Mouse (Mus musculus) lung, postnatal 4 days (tissue): ENCODE data around the gene Actn2.

Source experiments
- DNase-seq, 2 experiments: peaks; one replicate each; pipeline ENCODE4 v3.0.0; 2021

The Actn2 gene

DNA sequence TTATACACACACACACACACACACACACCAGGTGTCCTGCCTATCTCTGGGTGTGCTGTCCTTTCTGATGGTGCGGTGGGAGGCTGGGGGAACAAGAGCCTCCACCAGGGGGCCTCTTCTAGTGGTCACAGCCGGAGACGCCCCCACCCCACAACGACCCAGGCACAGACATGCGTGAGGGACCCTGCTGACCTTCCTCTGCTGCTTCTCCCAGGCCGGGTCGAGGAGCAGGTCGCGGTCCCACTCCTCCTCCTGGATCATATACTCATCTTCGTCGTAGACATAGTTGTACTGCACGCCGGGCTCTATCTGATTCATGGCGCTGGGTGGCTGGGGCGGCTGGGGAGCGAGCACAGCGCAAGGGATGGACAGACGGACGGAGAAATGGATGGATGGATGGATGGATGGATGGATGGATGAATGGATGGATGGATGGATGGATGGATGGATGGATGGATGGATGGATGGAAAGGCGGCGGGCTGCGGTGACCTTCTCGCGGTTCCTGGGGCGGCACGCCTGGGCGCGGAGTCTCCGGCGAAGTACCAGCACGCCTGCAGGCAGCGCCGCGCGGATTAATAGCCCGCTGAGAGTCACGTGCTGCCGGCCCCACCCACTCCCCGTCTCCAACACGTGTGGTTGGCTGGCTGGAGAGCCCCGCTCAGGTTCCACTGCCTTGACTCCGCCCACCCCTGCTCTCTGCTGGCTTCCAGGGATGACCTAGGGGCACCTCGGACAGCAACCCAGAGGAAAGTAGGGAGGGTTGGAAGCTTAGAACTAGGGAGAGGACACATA lies at the start of gene Actn2:
Actn2 (minus strand) TSS at position 578 of the 793 bp plus-strand sequence.
- peak; percentile 71 to 80 for DNase-seq

DNA sequence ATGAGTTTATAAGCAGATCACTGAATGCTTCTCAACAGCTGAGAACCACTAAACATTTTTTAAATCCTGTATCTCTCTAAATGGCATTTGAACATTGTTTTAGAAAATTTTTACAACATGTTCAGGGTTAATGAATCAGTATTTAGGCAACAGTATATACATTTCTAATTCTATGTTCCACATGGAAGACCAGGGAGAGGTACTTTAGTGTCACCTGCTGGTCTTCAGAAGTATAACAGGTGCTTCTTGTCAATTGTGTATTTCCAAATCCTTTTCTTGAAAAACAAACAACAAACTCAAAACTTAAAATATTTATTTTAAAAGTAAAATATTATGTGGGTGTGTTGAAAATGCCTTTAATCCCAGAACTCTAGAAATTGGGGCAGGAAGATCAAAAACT lies 45.7 kb upstream of the Actn2 start:
- DNase-seq, result no peak

DNA sequence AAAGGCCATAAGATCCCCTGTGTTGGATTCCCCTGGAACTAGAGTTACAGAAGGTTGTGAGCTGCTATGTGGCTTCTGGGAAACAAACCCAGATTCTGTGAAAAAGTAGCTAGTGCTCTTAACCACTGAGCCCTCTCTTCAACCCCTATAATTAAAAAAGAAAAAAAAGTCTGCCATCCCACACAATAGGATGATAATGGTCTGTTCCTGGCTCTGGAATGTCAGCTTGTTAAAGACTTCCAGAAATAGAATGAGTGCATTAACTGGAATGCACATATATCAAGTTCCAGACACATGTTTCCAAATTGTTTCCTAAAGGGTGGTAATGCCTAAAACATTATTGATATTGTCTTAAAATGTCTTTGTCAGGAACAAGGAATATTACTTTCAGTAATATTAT lies 44.2 kb upstream of the Actn2 start:
- no peak for DNase-seq

- no peak for DNase-seq
Measured at GRCm38 (mm10) chr13:12376778-12377177, 36.2 kb upstream of the Actn2 start.

DNA sequence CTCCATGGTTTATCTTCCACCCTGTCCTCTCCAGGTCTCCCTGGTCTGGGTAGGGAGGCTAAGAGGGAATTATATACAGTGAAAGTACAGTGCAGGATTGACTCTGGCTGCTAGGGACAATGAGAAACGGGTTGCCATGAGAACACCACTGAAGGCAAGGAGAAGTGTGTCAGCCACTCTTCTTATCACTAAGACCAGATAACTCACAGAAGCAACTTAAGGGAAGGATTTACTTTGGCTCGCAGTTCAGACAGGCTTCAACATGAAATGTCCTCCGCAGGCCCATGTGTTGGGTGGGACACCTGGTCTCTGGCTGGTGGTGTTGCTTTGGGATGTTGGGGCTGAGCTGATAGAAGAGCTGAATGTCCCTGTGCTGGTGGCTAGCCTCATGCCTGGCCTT lies 32.2 kb upstream of the Actn2 start:
- no peak for DNase-seq

DNA sequence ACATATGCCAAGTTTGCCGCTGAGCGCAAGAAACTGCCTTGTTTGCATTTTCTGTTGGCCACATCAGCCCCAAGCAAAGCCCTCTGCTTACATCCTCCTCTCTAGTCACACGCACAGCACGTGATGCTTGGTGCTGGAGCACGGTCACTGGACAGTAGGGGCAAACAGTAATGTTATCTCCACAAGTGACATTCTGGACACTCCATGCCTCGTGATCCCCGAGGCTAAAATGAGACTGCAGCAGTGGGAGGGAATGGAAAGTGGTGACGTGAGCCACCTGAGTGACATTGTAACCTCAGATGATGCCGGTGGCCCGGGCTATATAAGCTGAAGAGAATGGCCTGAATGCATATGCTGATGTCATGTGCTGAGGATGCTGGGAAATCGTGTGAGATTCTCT lies 29.4 kb upstream of the Actn2 start:
- DNase-seq, result peak in 1 of 2 experiments; percentile 20

DNA sequence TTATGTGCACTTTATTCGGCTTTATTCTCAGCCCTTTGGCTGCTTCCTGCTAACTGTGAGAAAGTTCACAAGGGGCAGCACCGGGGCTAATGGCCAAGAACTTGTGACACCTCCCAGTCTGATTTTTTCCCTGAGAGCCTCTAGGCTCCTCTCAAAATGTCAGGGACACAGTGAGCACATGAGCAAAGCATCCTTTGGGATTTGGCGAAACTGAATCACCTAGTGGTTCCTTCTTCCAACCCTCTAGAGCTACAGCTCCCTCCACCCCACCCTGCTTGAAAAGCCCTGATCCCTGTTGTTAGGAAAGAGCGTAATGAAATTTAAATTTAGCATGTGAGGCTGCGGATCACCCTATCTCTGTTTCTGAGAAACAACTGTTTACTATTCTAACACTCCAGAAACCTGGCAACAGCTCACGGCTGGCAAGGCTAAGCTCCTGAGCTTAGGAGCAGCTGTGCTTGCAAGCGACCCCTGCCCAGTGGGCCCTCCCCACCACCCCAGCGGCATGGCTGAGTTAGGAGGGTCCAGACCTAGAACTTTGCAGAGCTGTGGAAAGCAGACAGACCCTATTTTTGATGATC lies 28.6 kb upstream of the Actn2 start:
- DNase-seq, result peak in 1 of 2 experiments; percentile 28

GRCm38 (mm10) chr13:12361486-12361885 lies 20.9 kb upstream of the Actn2 start:
- DNase-seq, result no peak

- no peak for DNase-seq
Measured at GRCm38 (mm10) chr13:12357554-12357953, 17.0 kb upstream of the Actn2 start.

DNA sequence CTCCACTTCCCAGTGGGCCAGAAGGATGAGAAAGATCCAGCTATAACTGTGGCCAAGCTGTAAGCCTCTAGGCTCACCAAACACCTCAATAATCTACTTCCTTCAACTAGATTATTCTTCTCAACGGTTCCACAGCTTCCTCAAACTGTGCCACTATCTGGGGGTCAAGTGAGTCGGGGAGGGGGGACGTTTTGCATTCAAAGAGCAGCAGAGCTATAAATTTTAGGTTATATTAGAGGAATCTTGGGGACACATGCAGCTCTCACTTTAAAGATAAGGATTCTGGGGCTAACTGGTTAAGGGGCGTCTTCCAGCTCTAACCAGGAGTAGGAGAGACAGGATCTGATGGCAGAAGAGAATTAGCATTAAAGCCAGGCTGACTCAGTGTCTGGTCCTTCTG lies 15.6 kb upstream of the Actn2 start:
- no peak for DNase-seq

DNA sequence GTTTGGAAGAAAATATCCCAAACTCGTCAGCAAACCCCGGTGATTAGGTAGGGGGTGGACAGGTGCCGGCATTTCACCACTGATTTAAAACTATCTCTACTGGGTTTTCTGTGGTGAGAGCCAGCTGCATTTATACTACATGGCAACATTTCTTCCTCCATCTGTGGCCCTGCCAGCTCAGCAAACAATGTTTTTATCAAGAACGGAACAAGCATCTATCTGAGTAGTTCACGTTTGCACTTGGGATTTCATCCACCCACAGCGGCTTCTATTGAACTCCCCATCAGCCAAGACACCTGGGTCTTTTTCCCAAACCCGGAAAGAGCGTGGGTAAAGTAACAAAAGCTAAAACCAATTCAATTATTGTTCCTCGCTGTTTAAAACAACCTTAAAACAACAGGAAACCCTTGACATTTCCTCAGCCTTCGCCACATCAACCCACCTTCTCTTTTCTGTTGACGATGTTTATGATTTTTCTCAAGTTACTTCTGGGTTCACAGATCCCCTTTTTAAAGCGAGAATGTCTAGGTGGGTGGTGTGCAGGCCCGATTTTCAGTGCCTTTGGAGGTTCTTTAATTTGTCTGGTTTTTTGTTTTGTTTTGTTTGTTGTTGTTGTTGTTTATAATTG lies 8.8 kb upstream of the Actn2 start:
- no peak for DNase-seq

GRCm38 (mm10) chr13:12346837-12347236 lies 6.3 kb upstream of the Actn2 start:
- no peak for DNase-seq

GRCm38 (mm10) chr13:12341447-12341846 lies 887 bp upstream of the Actn2 start:
- DNase-seq, result no peak

- DNase-seq, result no peak
Measured at GRCm38 (mm10) chr13:12339446-12339845, 1.1 kb downstream of the Actn2 start.

DNA sequence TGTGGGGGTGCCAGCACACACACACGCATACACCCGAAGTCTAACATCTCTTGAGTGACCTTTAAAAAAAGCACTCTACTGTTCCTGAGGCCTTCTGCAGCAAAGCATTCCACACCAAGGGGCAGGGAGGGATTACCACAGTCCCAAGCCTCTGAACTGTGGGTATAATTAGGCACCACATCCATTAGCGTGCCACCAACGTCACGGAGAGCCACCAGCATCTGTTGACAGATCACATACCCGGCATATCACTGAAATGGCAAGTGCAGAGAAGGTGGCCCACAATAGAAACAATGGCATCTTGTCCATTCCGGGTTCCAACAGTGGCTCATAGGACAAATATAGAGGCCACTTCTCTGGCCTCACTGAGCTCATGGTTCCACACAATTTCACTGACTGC lies 2.8 kb downstream of the Actn2 start:
- no peak for DNase-seq

DNA sequence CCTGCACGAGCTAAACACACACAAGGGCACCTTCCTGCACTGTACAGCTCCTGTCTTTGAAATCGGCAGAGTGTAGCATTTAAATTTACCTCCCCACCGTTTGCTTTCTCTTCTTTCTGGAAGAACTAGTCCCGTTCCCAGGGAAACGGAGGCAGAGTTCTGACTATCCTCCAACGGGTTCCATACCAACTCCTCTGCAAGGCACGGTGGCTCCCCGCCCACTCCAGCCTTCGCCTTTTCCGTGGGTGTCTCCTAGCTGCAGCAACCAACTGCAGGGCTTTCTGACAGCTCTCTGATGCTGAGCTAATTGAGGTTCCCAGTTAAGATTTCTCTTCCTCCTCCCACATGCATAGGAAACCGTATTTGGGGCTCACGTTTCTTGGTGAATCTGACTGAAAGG lies 6.5 kb downstream of the Actn2 start:
- DNase-seq, result no peak

- DNase-seq, result no peak
Measured at GRCm38 (mm10) chr13:12331528-12331927, 9.0 kb downstream of the Actn2 start.

DNA sequence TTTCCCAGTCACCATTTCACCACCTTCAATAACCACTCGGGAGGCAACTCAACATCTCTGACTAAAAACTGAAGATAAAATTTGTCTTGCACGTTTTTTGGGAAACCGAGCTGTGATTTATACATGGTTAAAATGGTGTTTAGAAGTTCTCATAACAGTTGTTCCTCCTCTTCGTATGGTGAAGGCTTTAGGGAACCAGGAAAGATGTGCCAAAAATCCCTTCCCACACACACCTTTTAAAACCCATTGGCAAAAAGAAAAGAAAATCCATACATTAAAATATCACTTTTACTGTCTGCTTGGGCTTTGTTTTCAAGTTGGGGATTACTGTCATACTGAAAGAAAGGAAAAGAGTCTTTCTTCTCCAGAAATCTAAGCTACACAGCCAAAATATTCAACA lies 12.2 kb downstream of the Actn2 start:
- no peak for DNase-seq

GRCm38 (mm10) chr13:12327577-12327976 lies 13.0 kb downstream of the Actn2 start:
- no peak for DNase-seq

DNA sequence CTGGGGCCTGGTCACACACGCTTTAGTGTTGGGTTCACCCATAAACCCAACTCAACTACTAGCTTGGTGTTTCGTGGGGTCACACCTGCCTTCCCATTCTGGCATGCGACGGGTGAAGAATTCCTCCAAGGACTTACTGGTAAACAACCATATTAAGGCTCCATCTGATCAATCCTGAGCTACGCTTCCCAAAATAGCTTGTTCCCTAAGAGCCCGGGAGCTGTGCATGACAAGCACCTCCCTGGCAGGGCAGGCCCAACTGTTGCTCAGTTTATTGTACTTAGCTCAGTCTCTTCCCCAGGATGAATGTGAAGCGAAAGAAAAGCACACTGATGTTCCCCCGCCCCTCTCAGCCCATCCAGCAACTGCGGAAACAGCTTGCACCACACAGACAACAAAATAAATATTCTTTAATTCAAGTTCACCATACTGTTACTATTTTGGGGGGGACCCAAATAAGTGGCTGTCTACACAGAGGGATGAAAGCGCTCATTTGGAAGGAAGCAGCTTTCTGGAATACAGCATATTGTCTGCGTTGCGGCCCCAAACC lies 17.4 kb downstream of the Actn2 start:
- no peak for DNase-seq

DNA sequence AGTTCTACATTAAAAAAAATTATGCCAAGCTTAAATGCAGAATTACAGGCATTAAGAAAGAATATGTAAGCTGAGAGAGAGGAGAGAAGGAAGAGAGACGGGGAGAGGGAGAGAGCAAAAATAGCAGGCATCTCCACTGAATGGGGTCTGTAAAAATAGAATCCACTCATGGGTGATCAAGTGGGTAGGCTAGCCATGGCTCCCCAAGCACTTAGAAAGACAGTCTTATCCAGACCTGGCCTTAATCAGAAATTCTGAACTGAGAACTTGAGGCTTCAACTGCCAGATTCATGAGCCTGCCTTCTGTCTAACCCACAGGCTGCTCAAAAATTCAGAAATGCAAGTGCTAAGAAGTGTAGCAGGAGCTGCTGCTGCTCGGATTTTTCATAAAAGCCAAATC lies 20.4 kb downstream of the Actn2 start:
- DNase-seq, result no peak

DNA sequence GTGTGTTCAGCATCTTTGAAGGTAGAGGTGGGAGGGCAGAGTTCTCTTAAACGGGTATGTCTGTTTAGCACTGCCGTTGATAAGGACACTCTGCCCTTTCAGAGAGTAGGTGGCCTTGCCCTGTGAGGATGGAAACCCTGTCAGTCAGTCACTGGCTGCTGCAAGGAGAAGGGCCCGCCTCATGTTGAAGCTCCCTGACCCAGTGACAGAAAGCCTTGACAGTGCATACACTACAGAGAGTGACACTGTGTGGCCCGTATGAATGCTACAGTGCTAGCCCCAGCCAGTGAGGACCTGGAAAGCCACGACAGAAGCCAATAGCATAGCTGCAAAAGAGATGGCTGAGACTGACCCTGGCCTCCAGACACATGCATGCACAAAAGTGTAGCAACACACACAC lies 22.5 kb downstream of the Actn2 start:
- no peak for DNase-seq

DNA sequence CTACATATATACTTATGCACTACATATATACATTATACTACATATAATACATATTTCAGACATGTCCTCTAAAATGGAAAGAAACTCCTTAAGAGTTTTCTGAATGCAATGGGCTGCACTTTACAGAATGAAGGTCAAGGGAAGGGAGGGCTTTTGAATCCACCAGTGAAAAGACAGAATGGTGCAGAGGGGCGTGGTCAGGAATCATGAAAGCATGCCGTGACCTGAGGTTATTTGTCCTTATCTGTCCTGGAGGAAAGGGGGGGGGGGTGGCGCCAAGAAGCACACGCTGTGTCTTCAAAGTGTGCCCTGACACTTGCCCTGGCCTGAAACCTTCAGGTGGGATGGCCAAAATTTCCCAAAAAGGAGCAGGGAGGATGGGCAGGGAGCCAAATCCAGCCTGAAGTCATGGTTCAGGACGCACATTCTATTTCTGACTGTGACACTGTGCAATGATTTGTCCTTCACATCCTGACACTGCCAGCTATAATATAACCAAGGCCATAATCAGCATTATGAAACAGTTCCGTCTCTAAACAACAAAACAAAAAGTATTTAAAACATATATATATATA lies 23.3 kb downstream of the Actn2 start:
- DNase-seq, result no peak

DNA sequence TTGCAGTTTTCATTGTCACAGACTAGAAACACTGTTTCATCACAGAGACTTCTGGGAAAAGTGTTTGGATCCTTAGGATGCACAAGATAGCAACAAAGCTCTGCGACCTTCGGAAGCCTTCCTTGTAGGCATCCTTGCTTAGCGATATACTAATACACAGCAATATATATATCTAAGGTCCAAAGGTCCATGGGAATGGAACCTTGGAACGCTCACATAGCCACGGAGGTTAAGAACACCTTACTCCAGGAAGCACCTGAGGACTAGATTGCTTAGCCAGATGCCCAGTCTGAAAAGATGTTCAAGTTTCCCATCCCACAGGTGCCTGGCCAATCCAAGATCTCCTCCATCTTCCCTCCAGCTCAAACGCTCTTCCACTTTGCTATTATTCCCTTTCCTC lies 26.4 kb downstream of the Actn2 start:
- DNase-seq, result no peak
